Mouse (Mus musculus): Measurements from ENCODE around the gene Pml. TPM values are rescaled to one million over a fixed set of nuclear protein-coding genes. Genes with fewer than 3 reads are reported as not detected.
A peak's percentile ranks its signal among the peaks of the same experiment; 100 is the strongest.

The Pml gene
- 10 to 100 TPM; 45.9 to 77.9 TPM for polyA plus RNA-seq (2017; shearing (Covaris generic))

- ATAC-seq, result peak; percentile 62
Observed at GRCm38 (mm10) chr9:58249592-58250192, at the start of gene Pml. Gene Pml, minus strand, starts transcription at chr9:58249786.

GRCm38 (mm10) chr9:58297961-58298477 lies 48.4 kb upstream of the Pml start:
- no peak for ATAC-seq

GRCm38 (mm10) chr9:58297065-58297464 lies 47.5 kb upstream of the Pml start:
- no peak for ATAC-seq

- ATAC-seq, result no peak
Observed at GRCm38 (mm10) chr9:58295766-58296361, 46.3 kb upstream of the Pml start.

GRCm38 (mm10) chr9:58295345-58295744 lies 45.8 kb upstream of the Pml start:
- ATAC-seq, result no peak

- ATAC-seq, result no peak
Observed at GRCm38 (mm10) chr9:58294527-58294926, 44.9 kb upstream of the Pml start.

- no peak for ATAC-seq
Observed at GRCm38 (mm10) chr9:58289901-58290300, 40.3 kb upstream of the Pml start.

- no peak for ATAC-seq
Observed at GRCm38 (mm10) chr9:58289090-58289489, 39.5 kb upstream of the Pml start.

GRCm38 (mm10) chr9:58283431-58283830 lies 33.8 kb upstream of the Pml start:
- no peak for ATAC-seq

GRCm38 (mm10) chr9:58281597-58281996 lies 32.0 kb upstream of the Pml start:
- ATAC-seq, result no peak

GRCm38 (mm10) chr9:58280259-58281109 lies 30.9 kb upstream of the Pml start:
- peak; percentile 90 for ATAC-seq

GRCm38 (mm10) chr9:58279780-58280179 lies 30.2 kb upstream of the Pml start:
- no peak for ATAC-seq

- ATAC-seq, result no peak
Observed at GRCm38 (mm10) chr9:58278821-58279723, 29.5 kb upstream of the Pml start.

GRCm38 (mm10) chr9:58278313-58278712 lies 28.7 kb upstream of the Pml start:
- no peak for ATAC-seq

- ATAC-seq, result no peak
Observed at GRCm38 (mm10) chr9:58276346-58276745, 26.8 kb upstream of the Pml start.

GRCm38 (mm10) chr9:58275797-58276196 lies 26.2 kb upstream of the Pml start:
- ATAC-seq, result peak; percentile 27

- peak; percentile 73 for ATAC-seq
Observed at GRCm38 (mm10) chr9:58275115-58275774, 25.7 kb upstream of the Pml start.

- ATAC-seq, result no peak
Observed at GRCm38 (mm10) chr9:58274626-58275025, 25.0 kb upstream of the Pml start.

- ATAC-seq, result no peak
Observed at GRCm38 (mm10) chr9:58274101-58274604, 24.6 kb upstream of the Pml start.

GRCm38 (mm10) chr9:58272855-58273254 lies 23.3 kb upstream of the Pml start:
- ATAC-seq, result no peak

- ATAC-seq, result no peak
Observed at GRCm38 (mm10) chr9:58272068-58272541, 22.5 kb upstream of the Pml start.
